Comparison of ENCODE assay signal across 8 mouse cellular contexts in genomic region chr12:99519191-99519614, GRCm38 (mm10). TPM values are rescaled to one million over a fixed set of nuclear protein-coding genes. Genes with fewer than 3 reads are reported as not detected.
DNase-seq lines count a peak whose midpoint lies in the region; ATAC-seq and TF ChIP-seq lines count a peak whose summit lies in the region.

No protein-coding gene starts in this region.

- H3K4me2 ChIP-seq in intestine, embryonic 14.5 days (ENCODE audit: low read length) = no peak overlapping the region
- H3K4me2 ChIP-seq in intestine, embryonic 15.5 days (replicated peaks) = no peak overlapping the region
- no peak overlapping the region for H3K4me2 ChIP-seq in embryonic facial prominence, embryonic 15.5 days (replicated peaks)
- H3K4me2 ChIP-seq in limb, embryonic 15.5 days = no peak overlapping the region
- no peak overlapping the region for H3K4me2 ChIP-seq in intestine, postnatal 0 days (replicated peaks; ENCODE audit: low read depth)

- H3K27ac ChIP-seq in intestine, embryonic 14.5 days (ENCODE audit: low read depth) = no peak overlapping the region
- no peak overlapping the region for H3K27ac ChIP-seq in intestine, embryonic 15.5 days
- no peak overlapping the region; the same call in 1 of the 2 replicates for H3K27ac ChIP-seq in embryonic facial prominence, embryonic 15.5 days (replicated peaks)
- H3K27ac ChIP-seq in limb, embryonic 15.5 days = peak overlapping the region; percentile 22; the same call in 1 of the 2 replicates
- H3K27ac ChIP-seq in intestine, postnatal 0 days (ENCODE audit: low read depth, low read length) = no peak overlapping the region

- H3K4me1 ChIP-seq in intestine, embryonic 14.5 days (replicated peaks; ENCODE audit: control insufficient read depth, insufficient read depth, low read length) = no peaks in the 10 kb centered on the region
- no peaks in the 10 kb centered on the region for H3K4me1 ChIP-seq in intestine, embryonic 15.5 days (replicated peaks)
- H3K4me1 ChIP-seq in embryonic facial prominence, embryonic 15.5 days = peaks cover 13% of the 10 kb centered on the region
- H3K4me1 ChIP-seq in limb, embryonic 15.5 days = 0 out of 2 replicates have a peak, but pooled peaks cover 7% of the 10 kb centered on the region
- H3K4me1 ChIP-seq in intestine, postnatal 0 days (replicated peaks; ENCODE audit: control insufficient read depth, insufficient read depth, low read length) = no peaks in the 10 kb centered on the region

- no peaks in the 10 kb centered on the region for H3K9me3 ChIP-seq in intestine, embryonic 14.5 days (ENCODE audit: control insufficient read depth, low read length)
- no peaks in the 10 kb centered on the region for H3K9me3 ChIP-seq in intestine, embryonic 15.5 days
- H3K9me3 ChIP-seq in embryonic facial prominence, embryonic 15.5 days (replicated peaks) = no peaks in the 10 kb centered on the region
- no peaks in the 10 kb centered on the region for H3K9me3 ChIP-seq in limb, embryonic 15.5 days
- no peaks in the 10 kb centered on the region for H3K9me3 ChIP-seq in intestine, postnatal 0 days (ENCODE audit: control insufficient read depth)

- no peaks in the 10 kb centered on the region for H3K27me3 ChIP-seq in intestine, embryonic 14.5 days (replicated peaks; ENCODE audit: control insufficient read depth, insufficient read depth, low read length)
- H3K27me3 ChIP-seq in intestine, embryonic 15.5 days (replicated peaks) = no peaks in the 10 kb centered on the region
- H3K27me3 ChIP-seq in embryonic facial prominence, embryonic 15.5 days = no peaks in the 10 kb centered on the region
- H3K27me3 ChIP-seq in limb, embryonic 15.5 days = no peaks in the 10 kb centered on the region
- H3K27me3 ChIP-seq in intestine, postnatal 0 days (replicated peaks; ENCODE audit: control insufficient read depth, insufficient read depth, low read length) = no peaks in the 10 kb centered on the region

- no peak overlapping the region for H3K4me3 ChIP-seq in intestine, embryonic 14.5 days (ENCODE audit: low read depth, low read length)
- no peak overlapping the region for H3K4me3 ChIP-seq in intestine, embryonic 15.5 days (replicated peaks)
- no peak overlapping the region for H3K4me3 ChIP-seq in embryonic facial prominence, embryonic 15.5 days (replicated peaks)
- no peak overlapping the region for H3K4me3 ChIP-seq in limb, embryonic 15.5 days
- H3K4me3 ChIP-seq in intestine, postnatal 0 days (ENCODE audit: low read depth, low read length) = no peak overlapping the region

- ATAC-seq in intestine, embryonic 14.5 days (replicated peaks; ENCODE audit: low FRiP score, low TSS enrichment, low read depth) = no peak
- ATAC-seq in intestine, embryonic 15.5 days = no peak
- ATAC-seq in embryonic facial prominence, embryonic 15.5 days (ENCODE audit: insufficient number of reproducible peaks, low FRiP score, low TSS enrichment, low read depth) = peak; percentile 51; the same call in 1 of the 2 replicates
- ATAC-seq in limb, embryonic 15.5 days (ENCODE audit: insufficient number of reproducible peaks, low FRiP score, low TSS enrichment, low read depth) = no peak
- ATAC-seq in intestine, postnatal 0 days = no peak

- H3K36me3 ChIP-seq in intestine, embryonic 14.5 days (ENCODE audit: control insufficient read depth, insufficient read depth, low read length) = no peaks in the 10 kb centered on the region
- no peaks in the 10 kb centered on the region for H3K36me3 ChIP-seq in intestine, embryonic 15.5 days
- no peaks in the 10 kb centered on the region for H3K36me3 ChIP-seq in embryonic facial prominence, embryonic 15.5 days
- H3K36me3 ChIP-seq in limb, embryonic 15.5 days = no peaks in the 10 kb centered on the region
- H3K36me3 ChIP-seq in intestine, postnatal 0 days (ENCODE audit: control insufficient read depth, insufficient read depth) = no peaks in the 10 kb centered on the region

- no peak overlapping the region for H3K9ac ChIP-seq in intestine, embryonic 14.5 days (ENCODE audit: low read length)
- H3K9ac ChIP-seq in intestine, embryonic 15.5 days = no peak overlapping the region
- H3K9ac ChIP-seq in embryonic facial prominence, embryonic 15.5 days = no peak overlapping the region
- H3K9ac ChIP-seq in limb, embryonic 15.5 days = no peak overlapping the region
- H3K9ac ChIP-seq in intestine, postnatal 0 days (ENCODE audit: low read depth, low read length) = no peak overlapping the region

- no peak for TF ChIP-seq CTCF in intestine, postnatal 0 days (IDR thresholded peaks at IDR 0.05; ENCODE audit: low read depth)

- peak; percentile 49 for DNase-seq in intestine, embryonic 14.5 days (ENCODE audit: low spot score)
- peak; percentile 53 for DNase-seq in adrenal gland, adult 2 months
- DNase-seq in B cell, adult 2 months = no peak
- no peak for DNase-seq in lung, postnatal 4 days

- 68% methylated on average over 9 of the region's 9 CpGs for WGBS in intestine, embryonic 14.5 days
- 64% methylated on average over 9 of the region's 9 CpGs for WGBS in intestine, embryonic 15.5 days
- 31% methylated on average over 9 of the region's 9 CpGs for WGBS in embryonic facial prominence, embryonic 15.5 days
- 63% methylated on average over 9 of the region's 9 CpGs for WGBS in limb, embryonic 15.5 days
- 69% methylated on average over 9 of the region's 9 CpGs for WGBS in intestine, postnatal 0 days

RNA-seq across cellular contexts. Expression of gene Foxn3, which starts 44.2 kb away (rescaled TPM):
- polyA plus RNA-seq in intestine, embryonic 14.5 days (2014; fragmentation: Nextera tagmentation; extraction: Ambion mirVana) = 74.3 and 75.9 TPM in 2 replicates
- polyA plus RNA-seq in intestine, embryonic 15.5 days (2015; fragmentation: Nextera tagmentation; extraction: Ambion mirVana) = 57.3 and 58.6 TPM in 2 replicates
- 10 to 100 TPM; 60.7 to 62.1 TPM for total RNA-seq in adrenal gland, adult 2 months (2021)
- 22.0 and 27.6 TPM in 2 replicates for polyA plus RNA-seq in adrenal gland, adult 2 months (2012; rRNA removed)
- 89.2 and 97.6 TPM in 2 replicates for polyA plus RNA-seq in embryonic facial prominence, embryonic 15.5 days (2015; fragmentation: Nextera tagmentation; extraction: Ambion mirVana)
- 101 and 110 TPM in 2 replicates for polyA plus RNA-seq in limb, embryonic 15.5 days (2015; fragmentation: Nextera tagmentation; extraction: Ambion mirVana)
- polyA plus RNA-seq in intestine, postnatal 0 days (2015; fragmentation: Nextera tagmentation; extraction: Ambion mirVana) = 41.9 and 48.4 TPM in 2 replicates

Comparison
In these comparisons a context has a peak if more than half of its experiments do, and no peak if none do; other contexts are left out.
1. DNase-seq: peak in intestine, embryonic 14.5 days (single experiment) and adrenal gland, adult 2 months (single experiment); none in B cell, adult 2 months (0 of 2) and lung, postnatal 4 days (0 of 2).